ENCODE assay signal across 31 mouse cellular contexts in the genomic region with DNA sequence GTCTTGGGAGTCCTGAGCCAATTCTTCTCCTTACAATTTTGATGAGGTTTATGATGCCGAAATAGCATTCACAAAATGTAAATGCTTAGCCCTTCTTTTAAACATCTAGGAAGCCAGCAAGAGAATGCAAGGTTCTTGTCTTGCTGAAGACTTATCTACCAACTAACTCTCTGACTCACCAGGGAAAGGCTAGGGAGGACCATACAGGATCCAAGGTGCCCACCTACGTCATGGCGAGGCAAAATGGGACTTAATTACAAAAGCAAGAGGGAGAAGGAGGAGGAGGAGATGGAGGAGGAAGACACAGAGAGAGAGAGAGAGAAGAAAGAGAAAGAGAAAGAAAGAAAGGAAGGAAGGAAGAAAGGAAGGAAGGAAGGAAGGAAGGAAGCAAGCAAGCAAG. TPM values are rescaled to one million over a fixed set of nuclear protein-coding genes. Genes with fewer than 3 reads are reported as not detected.
"Had no signal": no experiment of that assay in that cellular context is flagged by ENCODE, and none has a peak within 500 bp of the region (broad histone marks: within the 10 kb centered on the region; RNA-seq: fewer than 3 reads in every experiment).

No protein-coding gene starts in this region.

- DNase-seq: cerebellum, adult 8-10 months; cerebellum, adult 9-10 months; cerebellum, adult 9-11 months; cerebellum, postnatal 10 days; cerebellum, postnatal 14 days; cerebellum, postnatal 25 days; cerebellum, postnatal 36 days; embryo, embryonic 11 days; forebrain, postnatal 0 days; gastrocnemius, adult 2 months; gastrocnemius, postnatal 10 days; gastrocnemius, postnatal 14 days; gastrocnemius, postnatal 25 days; gastrocnemius, postnatal 36 days; heart, adult 11 months; heart, adult 2 months had no signal

- H3K27ac ChIP-seq: embryonic facial prominence, embryonic 10.5 days; embryonic facial prominence, embryonic 12.5 days; embryonic facial prominence, embryonic 13.5 days; embryonic facial prominence, embryonic 15.5 days; forebrain, embryonic 10.5 days; forebrain, embryonic 12.5 days; forebrain, embryonic 13.5 days; forebrain, embryonic 15.5 days; gastrocnemius, adult 2 months; heart, adult 2 months; heart, embryonic 10.5 days had no signal

- H3K4me3 ChIP-seq: embryonic facial prominence, embryonic 10.5 days; embryonic facial prominence, embryonic 12.5 days; embryonic facial prominence, embryonic 13.5 days; embryonic facial prominence, embryonic 15.5 days; erythroblast, embryonic 14.5 days; forebrain, embryonic 10.5 days; forebrain, embryonic 12.5 days; forebrain, embryonic 13.5 days; forebrain, embryonic 15.5 days; gastrocnemius, adult 2 months; heart, adult 2 months; heart, embryonic 10.5 days had no signal

- ATAC-seq: forebrain, embryonic 13.5 days; forebrain, embryonic 14.5 days; forebrain, embryonic 15.5 days; forebrain, embryonic 16.5 days; forebrain, postnatal 0 days had no signal

RNA-seq across cellular contexts. Expression of a gene that starts 12.7 kb away (rescaled TPM):
- total RNA-seq: common myeloid progenitor, adult 5-6 weeks; granulocyte monocyte progenitor cell, adult 5-6 weeks; heart, adult 2 months; heart, adult 8-10 months had no signal
